Mouse (Mus musculus): ENCODE results near the gene Tifab. TPM values are rescaled to one million over a fixed set of nuclear protein-coding genes. Genes with fewer than 3 reads are reported as not detected.

Tifab gene
- total RNA-seq, 1 experiment = 0.13 TPM

- H3K9me3 ChIP-seq (ENCODE audit: control insufficient read depth, insufficient read depth, low read depth, low read length) = no peaks in the 10 kb centered on the region
- in situ Hi-C loops (cut with MboI; ENCODE audit: low sequenced_read_pairs in 2 of 2, unreplicated experiment in 2 of 2) = loop anchor here in 1 of 2 experiments (10.0 kb wide), 1 partner anchor 55 kb away; no protein-coding TSS in a partner anchor
- TF ChIP-seq ZNF384 (IDR thresholded peaks at IDR 0.05; ENCODE audit: low read depth, low read length) = peak; percentile 84
- no peak for TF ChIP-seq ZC3H11A (IDR thresholded peaks at IDR 0.05; ENCODE audit: borderline replicate concordance, low read depth, low read length)
- peaks cover 3 to 5% of the 10 kb centered on the region in 2 experiments; a peak in 2 of 4 replicates for H3K4me1 ChIP-seq (ENCODE audit: control insufficient read depth in 2 of 2, insufficient read depth in 2 of 2, low read length in 2 of 2, poor library complexity in 1 of 2)
- H3K36me3 ChIP-seq (ENCODE audit: control insufficient read depth, insufficient read depth, low read length, poor library complexity, severe bottlenecking) = no peaks in the 10 kb centered on the region
- H3K9ac ChIP-seq (ENCODE audit: insufficient read depth, low read depth, low read length, poor library complexity, severe bottlenecking) = no peak overlapping the region
- no peak overlapping the region for H3K27ac ChIP-seq (ENCODE audit: insufficient read depth, low read depth, low read length, poor library complexity, severe bottlenecking)
- DNase-seq (ENCODE audit: low read depth, low spot score) = no peak
- H3K4me3 ChIP-seq (ENCODE audit: insufficient read depth in 1 of 2, low read depth in 1 of 2, low read length in 2 of 2, poor library complexity in 1 of 2, severe bottlenecking in 1 of 2) = no peak overlapping the region
These were observed 11.0 kb upstream of the Tifab start for GRCm38 (mm10) chr13:56189688-56190087.

DNA sequence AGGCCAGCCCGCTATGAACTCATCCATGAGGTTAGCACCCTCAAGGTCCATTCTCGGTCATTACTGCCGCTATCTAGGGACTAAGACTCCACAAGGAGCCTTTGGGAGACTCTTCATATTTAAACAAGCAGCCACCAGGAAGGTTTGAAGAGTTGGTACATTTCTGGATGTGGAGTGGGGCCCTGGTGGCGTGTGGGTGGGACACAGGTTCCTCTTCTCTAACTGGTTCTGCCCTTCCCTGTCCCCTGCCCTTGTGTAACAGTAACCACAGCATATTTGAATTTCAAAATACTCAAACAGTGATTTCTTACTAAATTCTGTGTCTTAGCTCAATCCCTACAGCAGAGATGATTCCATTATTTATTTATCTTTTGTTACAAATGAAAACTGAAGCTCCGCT lies 5.0 kb upstream of the Tifab start:
- Histone ChIP-seq H3K36me3 (ENCODE audit: control insufficient read depth, insufficient read depth, low read length, poor library complexity, severe bottlenecking) (no peaks in the 10 kb centered on the region), H3K4me3 (ENCODE audit: insufficient read depth in 1 of 2, low read depth in 1 of 2, low read length in 2 of 2, poor library complexity in 1 of 2, severe bottlenecking in 1 of 2) (no peak overlapping the region), H3K27ac (ENCODE audit: insufficient read depth, low read depth, low read length, poor library complexity, severe bottlenecking) (no peak overlapping the region), H3K9ac (ENCODE audit: insufficient read depth, low read depth, low read length, poor library complexity, severe bottlenecking) (no peak overlapping the region), H3K9me3 (ENCODE audit: control insufficient read depth, insufficient read depth, low read depth, low read length) (no peaks in the 10 kb centered on the region), H3K4me1 (ENCODE audit: control insufficient read depth in 2 of 2, insufficient read depth in 2 of 2, low read length in 2 of 2, poor library complexity in 1 of 2) (no peaks in the 10 kb centered on the region)
- DNase-seq (ENCODE audit: low read depth, low spot score) = no peak
- no peak for TF ChIP-seq CHD2 (IDR thresholded peaks at IDR 0.05; ENCODE audit: low read depth, low read length)
- no peak for TF ChIP-seq ZNF384 (IDR thresholded peaks at IDR 0.05; ENCODE audit: low read depth, low read length)
- no peak for TF ChIP-seq ZC3H11A (IDR thresholded peaks at IDR 0.05; ENCODE audit: borderline replicate concordance, low read depth, low read length)
- TF ChIP-seq HCFC1 (IDR thresholded peaks at IDR 0.05; ENCODE audit: borderline replicate concordance, insufficient read depth, low read length) = no peak
- no peak for TF ChIP-seq MAFK (IDR thresholded peaks at IDR 0.05; ENCODE audit: insufficient read depth, low read depth, low read length)
- in situ Hi-C loops (cut with MboI; ENCODE audit: low sequenced_read_pairs in 2 of 2, unreplicated experiment in 2 of 2) = no loop called here

- Histone ChIP-seq H3K36me3 (ENCODE audit: control insufficient read depth, insufficient read depth, low read length, poor library complexity, severe bottlenecking) (no peaks in the 10 kb centered on the region), H3K4me3 (ENCODE audit: insufficient read depth in 1 of 2, low read depth in 1 of 2, low read length in 2 of 2, poor library complexity in 1 of 2, severe bottlenecking in 1 of 2) (no peak overlapping the region), H3K9ac (ENCODE audit: insufficient read depth, low read depth, low read length, poor library complexity, severe bottlenecking) (no peak overlapping the region), H3K9me3 (ENCODE audit: control insufficient read depth, insufficient read depth, low read depth, low read length) (no peaks in the 10 kb centered on the region), H3K4me1 (ENCODE audit: control insufficient read depth in 2 of 2, insufficient read depth in 2 of 2, low read length in 2 of 2, poor library complexity in 1 of 2) (no peaks in the 10 kb centered on the region), H3K27ac (ENCODE audit: insufficient read depth, low read depth, low read length, poor library complexity, severe bottlenecking) (no peak overlapping the region)
- in situ Hi-C loops (cut with MboI; ENCODE audit: low sequenced_read_pairs in 2 of 2, unreplicated experiment in 2 of 2) = no loop called here
- DNase-seq (ENCODE audit: low read depth, low spot score) = no peak
- TF ChIP-seq ZNF384 (IDR thresholded peaks at IDR 0.05; ENCODE audit: low read depth, low read length) (no peak), ZC3H11A (IDR thresholded peaks at IDR 0.05; ENCODE audit: borderline replicate concordance, low read depth, low read length) (no peak), MAFK (IDR thresholded peaks at IDR 0.05; ENCODE audit: insufficient read depth, low read depth, low read length) (no peak)
These were observed 2.7 kb upstream of the Tifab start for GRCm38 (mm10) chr13:56181424-56181823.

GRCm38 (mm10) chr13:56176310-56176709 lies 2.4 kb downstream of the Tifab start:
- no peak overlapping the region for H3K4me3 ChIP-seq (ENCODE audit: insufficient read depth in 1 of 2, low read depth in 1 of 2, low read length in 2 of 2, poor library complexity in 1 of 2, severe bottlenecking in 1 of 2)
- no peaks in the 10 kb centered on the region for H3K4me1 ChIP-seq (ENCODE audit: control insufficient read depth in 2 of 2, insufficient read depth in 2 of 2, low read length in 2 of 2, poor library complexity in 1 of 2)
- no peak overlapping the region for H3K9ac ChIP-seq (ENCODE audit: insufficient read depth, low read depth, low read length, poor library complexity, severe bottlenecking)
- no peaks in the 10 kb centered on the region for H3K36me3 ChIP-seq (ENCODE audit: control insufficient read depth, insufficient read depth, low read length, poor library complexity, severe bottlenecking)
- no peak for TF ChIP-seq HCFC1 (IDR thresholded peaks at IDR 0.05; ENCODE audit: borderline replicate concordance, insufficient read depth, low read length)
- TF ChIP-seq CHD2 (IDR thresholded peaks at IDR 0.05; ENCODE audit: low read depth, low read length) = no peak
- TF ChIP-seq MAFK (IDR thresholded peaks at IDR 0.05; ENCODE audit: insufficient read depth, low read depth, low read length) = no peak
- TF ChIP-seq ZNF384 (IDR thresholded peaks at IDR 0.05; ENCODE audit: low read depth, low read length) = no peak
- TF ChIP-seq ZC3H11A (IDR thresholded peaks at IDR 0.05; ENCODE audit: borderline replicate concordance, low read depth, low read length) = no peak
- H3K27ac ChIP-seq (ENCODE audit: insufficient read depth, low read depth, low read length, poor library complexity, severe bottlenecking) = no peak overlapping the region
- no peaks in the 10 kb centered on the region for H3K9me3 ChIP-seq (ENCODE audit: control insufficient read depth, insufficient read depth, low read depth, low read length)
- DNase-seq (ENCODE audit: low read depth, low spot score) = no peak
- in situ Hi-C loops (cut with MboI; ENCODE audit: low sequenced_read_pairs in 2 of 2, unreplicated experiment in 2 of 2) = no loop called here

DNA sequence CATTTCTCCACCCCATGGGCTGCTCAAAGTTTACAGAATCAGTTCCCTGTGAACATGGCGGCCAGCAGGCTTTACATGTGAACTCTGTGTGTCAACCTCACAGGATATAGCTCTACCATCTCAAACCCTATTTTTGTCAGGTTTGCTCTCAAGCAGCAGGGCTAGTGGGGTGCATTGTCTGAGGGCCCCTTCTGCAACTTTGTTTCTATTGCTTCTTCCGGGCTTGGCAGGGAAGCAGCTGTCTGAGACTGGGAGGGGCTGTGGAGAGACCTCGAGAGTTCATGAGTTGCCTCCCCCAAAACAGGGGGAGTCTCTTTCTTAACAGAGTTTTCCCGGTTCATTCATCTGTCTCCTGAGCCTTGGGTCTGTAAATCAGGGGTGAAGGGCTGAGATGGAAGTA lies 2.8 kb downstream of the Tifab start:
- in situ Hi-C loops (cut with MboI; ENCODE audit: low sequenced_read_pairs in 2 of 2, unreplicated experiment in 2 of 2) = no loop called here
- H3K4me1 ChIP-seq (ENCODE audit: control insufficient read depth in 2 of 2, insufficient read depth in 2 of 2, low read length in 2 of 2, poor library complexity in 1 of 2) = no peaks in the 10 kb centered on the region
- H3K9ac ChIP-seq (ENCODE audit: insufficient read depth, low read depth, low read length, poor library complexity, severe bottlenecking) = no peak overlapping the region
- TF ChIP-seq ZC3H11A (IDR thresholded peaks at IDR 0.05; ENCODE audit: borderline replicate concordance, low read depth, low read length) (no peak), CHD2 (IDR thresholded peaks at IDR 0.05; ENCODE audit: low read depth, low read length) (no peak)
- H3K4me3 ChIP-seq (ENCODE audit: insufficient read depth in 1 of 2, low read depth in 1 of 2, low read length in 2 of 2, poor library complexity in 1 of 2, severe bottlenecking in 1 of 2) = no peak overlapping the region
- DNase-seq (ENCODE audit: low read depth, low spot score) = no peak
- no peaks in the 10 kb centered on the region for H3K9me3 ChIP-seq (ENCODE audit: control insufficient read depth, insufficient read depth, low read depth, low read length)
- H3K27ac ChIP-seq (ENCODE audit: insufficient read depth, low read depth, low read length, poor library complexity, severe bottlenecking) = no peak overlapping the region
- H3K36me3 ChIP-seq (ENCODE audit: control insufficient read depth, insufficient read depth, low read length, poor library complexity, severe bottlenecking) = no peaks in the 10 kb centered on the region

Data from ES-E14 (cell line).